Mouse (Mus musculus): Measurements from ENCODE around the gene Bloc1s4. TPM values are rescaled to one million over a fixed set of nuclear protein-coding genes. Genes with fewer than 3 reads are reported as not detected.

The Bloc1s4 gene
- 17.7 TPM for polyA plus RNA-seq (2014; fragmentation: Illumina TruSeq; extraction: RNeasy Lipid Tissue Mini Kit (QIAGEN cat#74804); ENCODE audit: low read depth, low replicate concordance)

DNA sequence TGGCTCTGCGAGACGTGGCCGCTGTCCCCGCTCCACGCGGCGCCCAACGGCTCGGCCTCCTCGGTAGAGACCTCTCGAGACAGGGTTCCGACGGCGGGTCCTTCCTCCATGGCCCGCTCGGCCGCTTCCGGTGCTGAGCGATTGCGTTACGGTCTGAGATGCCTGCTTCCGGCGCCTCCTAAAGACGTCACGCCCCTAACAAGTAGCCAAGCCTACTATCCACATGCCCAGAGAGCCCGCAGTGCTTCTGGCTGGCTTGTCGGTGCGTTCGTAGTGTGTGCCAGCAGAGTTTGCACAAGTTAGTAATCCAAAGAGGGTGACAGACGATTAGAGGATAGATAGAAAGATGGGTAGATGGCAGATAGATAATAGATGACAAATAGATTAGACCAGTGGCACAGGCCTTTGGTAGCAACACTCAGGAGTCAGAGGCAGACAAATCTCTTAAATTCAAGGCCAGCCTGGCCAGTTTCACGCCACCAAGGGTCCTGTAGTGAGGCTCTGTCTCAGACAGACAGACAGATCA lies at the start of gene Bloc1s4:
Bloc1s4 (minus strand) TSS at position 115 of the 526 bp plus-strand sequence.

GRCm38 (mm10) chr5:36796296-36797014 lies 48.0 kb upstream of the Bloc1s4 start, which contains the start of gene Mrfap1:
Gene Mrfap1 (minus strand): TSS chr5:36796772.

Other genes starting within 250 kb of the Bloc1s4 start
- gene Tbc1d14, start 155.4 kb downstream of the Bloc1s4 start, polyA plus RNA-seq (2014; fragmentation: Illumina TruSeq; extraction: RNeasy Lipid Tissue Mini Kit (QIAGEN cat#74804); ENCODE audit: low read depth, low replicate concordance): 23.9 TPM
- 47.0 TPM for gene D5Ertd579e, start 52.6 kb downstream of the Bloc1s4 start, polyA plus RNA-seq (2014; fragmentation: Illumina TruSeq; extraction: RNeasy Lipid Tissue Mini Kit (QIAGEN cat#74804); ENCODE audit: low read depth, low replicate concordance)
- 445 TPM for gene Mrfap1, start 48.1 kb upstream of the Bloc1s4 start, polyA plus RNA-seq (2014; fragmentation: Illumina TruSeq; extraction: RNeasy Lipid Tissue Mini Kit (QIAGEN cat#74804); ENCODE audit: low read depth, low replicate concordance)
- gene Man2b2, start 82.0 kb upstream of the Bloc1s4 start, polyA plus RNA-seq (2014; fragmentation: Illumina TruSeq; extraction: RNeasy Lipid Tissue Mini Kit (QIAGEN cat#74804); ENCODE audit: low read depth, low replicate concordance): 1.2 TPM
- gene Ppp2r2c, start 119.9 kb upstream of the Bloc1s4 start, polyA plus RNA-seq (2014; fragmentation: Illumina TruSeq; extraction: RNeasy Lipid Tissue Mini Kit (QIAGEN cat#74804); ENCODE audit: low read depth, low replicate concordance): 1.5 TPM
- 1.6 TPM for gene Wfs1, start 240.6 kb upstream of the Bloc1s4 start, polyA plus RNA-seq (2014; fragmentation: Illumina TruSeq; extraction: RNeasy Lipid Tissue Mini Kit (QIAGEN cat#74804); ENCODE audit: low read depth, low replicate concordance)